Mouse (Mus musculus) forebrain, embryonic 13.5 days (tissue): ENCODE data around the gene Pik3r5. TPM values are rescaled to one million over a fixed set of nuclear protein-coding genes. Genes with fewer than 3 reads are reported as not detected.

Experiments used
- ATAC-seq: fragments of 200-750 bp; cut with Nextera tagmentation; 2 replicates; pipeline ENCODE4 v1.8.0; 2017
- H3K27ac ChIP-seq: fragments of 300-500 bp; sonication (generic); 2 replicates; pipeline ENCODE4 v1.5.1; 2015; ENCODE audit warnings: inconsistent platforms, mild to moderate bottlenecking, moderate library complexity
- H3K27me3 ChIP-seq: fragments of 300-500 bp; sonication (generic); 2 replicates; pipeline ENCODE4 v1.6.1; 2015; ENCODE audit warnings: mild to moderate bottlenecking, inconsistent platforms
- H3K36me3 ChIP-seq: fragments of 300-500 bp; sonication (generic); 2 replicates; pipeline ENCODE4 v1.6.1; 2015; ENCODE audit warnings: mild to moderate bottlenecking, inconsistent platforms; ENCODE audit not compliant: poor library complexity, severe bottlenecking
- H3K4me1 ChIP-seq: fragments of 300-500 bp; sonication (generic); 2 replicates; pipeline ENCODE4 v1.6.1; 2015; ENCODE audit warnings: inconsistent platforms
- H3K4me2 ChIP-seq: fragments of 300-500 bp; sonication (generic); 2 replicates; pipeline ENCODE4 v1.6.1; 2015; ENCODE audit warnings: inconsistent platforms, mild to moderate bottlenecking, moderate library complexity
- H3K4me3 ChIP-seq: fragments of 300-500 bp; sonication (generic); 2 replicates; pipeline ENCODE4 v1.5.1; 2015; ENCODE audit warnings: mild to moderate bottlenecking, inconsistent platforms
- H3K9ac ChIP-seq: fragments of 300-500 bp; sonication (generic); 2 replicates; pipeline ENCODE4 v1.6.1; 2015; ENCODE audit warnings: mild to moderate bottlenecking, inconsistent platforms
- H3K9me3 ChIP-seq: fragments of 300-500 bp; sonication (generic); replicated peaks from 2 replicates; pipeline ENCODE4 v1.6.1; 2016; ENCODE audit warnings: inconsistent platforms
- WGBS: fragments of 180-500 bp; shearing (Covaris S2); methylation state at CpG from one replicate; pipeline ENCODE4 v1.1.7; 2015; 5-methylcytosine and 5-hydroxymethylcytosine counted together
- polyA plus RNA-seq: library from polyadenylated mRNA; unstranded; fragments of >200 nt; fragmentation: Nextera tagmentation; extraction: Ambion mirVana; gene quantifications from 2 replicates; pipeline ENCODE4 v1.2.1, GENCODE M21; 2015

Gene Pik3r5
- polyA plus RNA-seq, 1 experiment from 2014 or later = 0.15 TPM

GRCm38 (mm10) chr11:68477661-68478060 lies 45.7 kb downstream of the Pik3r5 start:
- 90% methylated on average over 6 of the region's 6 CpGs for WGBS
- H3K4me2 ChIP-seq = no peak overlapping the region
- no peaks in the 10 kb centered on the region for H3K9me3 ChIP-seq
- H3K4me3 ChIP-seq = no peak overlapping the region
- no peaks in the 10 kb centered on the region for H3K36me3 ChIP-seq
- no peaks in the 10 kb centered on the region for H3K4me1 ChIP-seq
- H3K9ac ChIP-seq = no peak overlapping the region
- no peak for ATAC-seq
- H3K27me3 ChIP-seq = no peaks in the 10 kb centered on the region
- no peak overlapping the region for H3K27ac ChIP-seq

GRCm38 (mm10) chr11:68478574-68478981 lies 46.7 kb downstream of the Pik3r5 start:
- no peaks in the 10 kb centered on the region for H3K4me1 ChIP-seq
- no peak overlapping the region for H3K4me2 ChIP-seq
- ATAC-seq = no peak
- no peaks in the 10 kb centered on the region for H3K36me3 ChIP-seq
- H3K9me3 ChIP-seq = no peaks in the 10 kb centered on the region
- 90% methylated on average over 3 of the region's 3 CpGs for WGBS
- no peak overlapping the region for H3K4me3 ChIP-seq
- H3K27ac ChIP-seq = no peak overlapping the region
- no peak overlapping the region for H3K9ac ChIP-seq
- no peaks in the 10 kb centered on the region for H3K27me3 ChIP-seq

- Histone ChIP-seq H3K9ac (no peak overlapping the region), H3K4me3 (no peak overlapping the region), H3K27ac (no peak overlapping the region), H3K9me3 (no peaks in the 10 kb centered on the region), H3K4me1 (no peaks in the 10 kb centered on the region), H3K4me2 (no peak overlapping the region), H3K27me3 (no peaks in the 10 kb centered on the region), H3K36me3 (no peaks in the 10 kb centered on the region)
- WGBS = 91% methylated on average over 4 of the region's 4 CpGs
- no peak for ATAC-seq
Observed at GRCm38 (mm10) chr11:68480660-68481059, 48.7 kb downstream of the Pik3r5 start.

GRCm38 (mm10) chr11:68482001-68482400 lies 50.1 kb downstream of the Pik3r5 start:
- Histone ChIP-seq H3K36me3 (no peaks in the 10 kb centered on the region), H3K4me2 (no peak overlapping the region), H3K9ac (no peak overlapping the region), H3K4me3 (no peak overlapping the region), H3K4me1 (no peaks in the 10 kb centered on the region), H3K27ac (no peak overlapping the region), H3K9me3 (no peaks in the 10 kb centered on the region), H3K27me3 (no peaks in the 10 kb centered on the region)
- no peak for ATAC-seq

- Histone ChIP-seq H3K4me2 (no peak overlapping the region), H3K4me1 (no peaks in the 10 kb centered on the region), H3K27ac (no peak overlapping the region), H3K27me3 (no peaks in the 10 kb centered on the region), H3K9ac (no peak overlapping the region), H3K36me3 (no peaks in the 10 kb centered on the region), H3K9me3 (no peaks in the 10 kb centered on the region), H3K4me3 (no peak overlapping the region)
- ATAC-seq = no peak
- WGBS = 78% methylated on average over 6 of the region's 6 CpGs
Observed at GRCm38 (mm10) chr11:68483213-68483612, 51.3 kb downstream of the Pik3r5 start.

- no peak overlapping the region for H3K27ac ChIP-seq
- H3K9me3 ChIP-seq = no peaks in the 10 kb centered on the region
- no peak overlapping the region for H3K9ac ChIP-seq
- no peaks in the 10 kb centered on the region for H3K4me1 ChIP-seq
- 63% methylated on average over 3 of the region's 3 CpGs for WGBS
- no peaks in the 10 kb centered on the region for H3K27me3 ChIP-seq
- no peak overlapping the region for H3K4me2 ChIP-seq
- no peak overlapping the region for H3K4me3 ChIP-seq
- no peaks in the 10 kb centered on the region for H3K36me3 ChIP-seq
- no peak for ATAC-seq
Observed at GRCm38 (mm10) chr11:68484431-68484830, 52.5 kb downstream of the Pik3r5 start.

GRCm38 (mm10) chr11:68485206-68485942 lies 53.5 kb downstream of the Pik3r5 start:
- H3K27ac ChIP-seq = no peak overlapping the region
- no peaks in the 10 kb centered on the region for H3K4me1 ChIP-seq
- no peak overlapping the region for H3K9ac ChIP-seq
- H3K4me3 ChIP-seq = no peak overlapping the region
- no peak for ATAC-seq
- WGBS = 28% methylated on average over 8 of the region's 8 CpGs
- no peaks in the 10 kb centered on the region for H3K27me3 ChIP-seq
- H3K4me2 ChIP-seq = no peak overlapping the region
- no peaks in the 10 kb centered on the region for H3K36me3 ChIP-seq
- no peaks in the 10 kb centered on the region for H3K9me3 ChIP-seq

- H3K4me2 ChIP-seq = no peak overlapping the region
- H3K27me3 ChIP-seq = no peaks in the 10 kb centered on the region
- H3K9ac ChIP-seq = no peak overlapping the region
- H3K4me3 ChIP-seq = no peak overlapping the region
- H3K4me1 ChIP-seq = no peaks in the 10 kb centered on the region
- no peak for ATAC-seq
- H3K27ac ChIP-seq = no peak overlapping the region
- H3K9me3 ChIP-seq = no peaks in the 10 kb centered on the region
- WGBS = 91% methylated on average over 3 of the region's 3 CpGs
- H3K36me3 ChIP-seq = no peaks in the 10 kb centered on the region
Observed at GRCm38 (mm10) chr11:68486093-68486492, 54.2 kb downstream of the Pik3r5 start.

GRCm38 (mm10) chr11:68487720-68488119 lies 55.8 kb downstream of the Pik3r5 start:
- Histone ChIP-seq H3K9ac (no peak overlapping the region), H3K27ac (no peak overlapping the region), H3K9me3 (no peaks in the 10 kb centered on the region), H3K4me2 (no peak overlapping the region), H3K4me3 (no peak overlapping the region), H3K36me3 (no peaks in the 10 kb centered on the region), H3K4me1 (no peaks in the 10 kb centered on the region), H3K27me3 (no peaks in the 10 kb centered on the region)
- no peak for ATAC-seq
- WGBS = 90% methylated on average over 10 of the region's 10 CpGs

- H3K36me3 ChIP-seq = no peaks in the 10 kb centered on the region
- H3K27ac ChIP-seq = no peak overlapping the region
- no peak overlapping the region for H3K4me3 ChIP-seq
- no peak overlapping the region for H3K9ac ChIP-seq
- ATAC-seq = no peak
- H3K27me3 ChIP-seq = no peaks in the 10 kb centered on the region
- whole genome bisulfite sequencing = 81% methylated on average over 6 of the region's 6 CpGs
- H3K4me2 ChIP-seq = no peak overlapping the region
- no peaks in the 10 kb centered on the region for H3K4me1 ChIP-seq
- H3K9me3 ChIP-seq = no peaks in the 10 kb centered on the region
Observed at GRCm38 (mm10) chr11:68488256-68488824, 56.4 kb downstream of the Pik3r5 start.

GRCm38 (mm10) chr11:68489236-68489635 lies 57.3 kb downstream of the Pik3r5 start:
- no peaks in the 10 kb centered on the region for H3K4me1 ChIP-seq
- no peak overlapping the region for H3K4me2 ChIP-seq
- H3K27me3 ChIP-seq = no peaks in the 10 kb centered on the region
- H3K9ac ChIP-seq = no peak overlapping the region
- no peaks in the 10 kb centered on the region for H3K9me3 ChIP-seq
- no peaks in the 10 kb centered on the region for H3K36me3 ChIP-seq
- no peak overlapping the region for H3K4me3 ChIP-seq
- 38% methylated on average over 2 of the region's 2 CpGs for WGBS
- no peak for ATAC-seq
- no peak overlapping the region for H3K27ac ChIP-seq

GRCm38 (mm10) chr11:68492592-68492991 lies 60.7 kb downstream of the Pik3r5 start:
- Histone ChIP-seq H3K4me2 (no peak overlapping the region), H3K36me3 (no peaks in the 10 kb centered on the region), H3K27me3 (no peaks in the 10 kb centered on the region), H3K27ac (no peak overlapping the region), H3K4me1 (no peaks in the 10 kb centered on the region), H3K4me3 (no peak overlapping the region), H3K9me3 (no peaks in the 10 kb centered on the region), H3K9ac (no peak overlapping the region)
- no peak for ATAC-seq
- 86% methylated on average over 11 of the region's 11 CpGs for WGBS

- no peak overlapping the region for H3K9ac ChIP-seq
- 78% methylated on average over 5 of the region's 5 CpGs for WGBS
- no peak for ATAC-seq
- no peak overlapping the region for H3K4me3 ChIP-seq
- no peak overlapping the region for H3K4me2 ChIP-seq
- no peaks in the 10 kb centered on the region for H3K36me3 ChIP-seq
- no peaks in the 10 kb centered on the region for H3K27me3 ChIP-seq
- H3K4me1 ChIP-seq = no peaks in the 10 kb centered on the region
- no peaks in the 10 kb centered on the region for H3K9me3 ChIP-seq
- H3K27ac ChIP-seq = no peak overlapping the region
Observed at GRCm38 (mm10) chr11:68493760-68494159, 61.8 kb downstream of the Pik3r5 start.
